Mouse (Mus musculus) ES-E14 (cell line): Measurements from ENCODE around the gene Unc5cl. TPM values are rescaled to one million over a fixed set of nuclear protein-coding genes. Genes with fewer than 3 reads are reported as not detected.

ENCODE experiments used
- DNase-seq: peaks from one replicate; pipeline ENCODE4 v3.0.0-alpha.2; 2013; ENCODE audit warnings: low read depth, low spot score
- H3K27ac ChIP-seq: 2 replicates; pipeline ENCODE4 v1.5.1; 2012; ENCODE audit warnings: low read depth, mild to moderate bottlenecking, low read length, moderate library complexity, mixed read lengths; ENCODE audit not compliant: poor library complexity, insufficient read depth, severe bottlenecking
- H3K36me3 ChIP-seq: 2 replicates; pipeline ENCODE4 v1.6.1; 2012; ENCODE audit warnings: mild to moderate bottlenecking, low read length, moderate library complexity, mixed read lengths; ENCODE audit not compliant: control insufficient read depth, poor library complexity, insufficient read depth, severe bottlenecking
- H3K4me1 ChIP-seq, 2 experiments: fragments of 150-350 bp in 1 of 2; sonication (generic) in 1 of 2; 2 replicates each; pipeline ENCODE4 v1.6.1; 2012; ENCODE audit warnings: low read length in 2 of 2, mild to moderate bottlenecking in 1 of 2, mixed read lengths in 1 of 2; ENCODE audit not compliant: control insufficient read depth in 2 of 2, insufficient read depth in 2 of 2, poor library complexity in 1 of 2
- H3K4me3 ChIP-seq, 2 experiments: fragments of 150-350 bp in 1 of 2; sonication (generic) in 1 of 2; 2 replicates each; pipeline ENCODE4 v1.5.1; 2012; ENCODE audit warnings: low read length in 2 of 2, low read depth in 1 of 2, mild to moderate bottlenecking in 1 of 2, mixed read lengths in 1 of 2; ENCODE audit not compliant: insufficient read depth in 1 of 2, poor library complexity in 1 of 2, severe bottlenecking in 1 of 2
- H3K9ac ChIP-seq: 2 replicates; pipeline ENCODE4 v1.6.1; 2012; ENCODE audit warnings: low read depth, mild to moderate bottlenecking, low read length, mixed read lengths; ENCODE audit not compliant: poor library complexity, insufficient read depth, severe bottlenecking
- H3K9me3 ChIP-seq: fragments of 150-350 bp; sonication (generic); 2 replicates; pipeline ENCODE4 v1.6.1; 2012; ENCODE audit warnings: low read depth, mild to moderate bottlenecking, low read length; ENCODE audit not compliant: control insufficient read depth, insufficient read depth
- CHD2 ChIP-seq: IDR thresholded peaks from 2 replicates; pipeline ENCODE4 v1.6.1; 2014; ENCODE audit warnings: mild to moderate bottlenecking, low read depth, low read length, inconsistent platforms
- HCFC1 ChIP-seq: IDR thresholded peaks from 2 replicates; pipeline ENCODE4 v1.6.1; 2012; ENCODE audit warnings: low read length, inconsistent platforms, borderline replicate concordance; ENCODE audit not compliant: insufficient read depth
- MAFK ChIP-seq: IDR thresholded peaks from 2 replicates; pipeline ENCODE4 v1.6.1; 2014; ENCODE audit warnings: mild to moderate bottlenecking, low read depth, low read length, inconsistent platforms; ENCODE audit not compliant: insufficient read depth
- ZC3H11A ChIP-seq: IDR thresholded peaks from 2 replicates; pipeline ENCODE4 v1.6.1; 2012; ENCODE audit warnings: low read depth, mild to moderate bottlenecking, inconsistent platforms, low read length, borderline replicate concordance
- ZNF384 ChIP-seq: IDR thresholded peaks from 2 replicates; pipeline ENCODE4 v1.6.1; 2012; ENCODE audit warnings: low read depth, low read length, inconsistent platforms
- in situ Hi-C, 2 experiments: fragments of 600-800 bp; cut with MboI; formaldehyde crosslinking; loops; one replicate each; pipeline ENCODE4 v1.15.1; 2025; ENCODE audit warnings: low sequenced_read_pairs in 2 of 2, inconsistent platforms in 1 of 2; ENCODE audit not compliant: unreplicated experiment in 2 of 2
- total RNA-seq: library from RNA; depleted of rRNA; stranded (reverse); fragments of 300-350 nt; gene quantifications from 2 replicates; pipeline ENCODE4 v1.2.3, GENCODE M21; 2012

Unc5cl gene
- total RNA-seq, 1 experiment = 1.2 TPM

GRCm38 (mm10) chr17:48437421-48437911 is 17.2 kb upstream of the Unc5cl start:
- no peak for DNase-seq
- H3K36me3 ChIP-seq = no peaks in the 10 kb centered on the region
- in situ Hi-C loops = no loop called here
- H3K9ac ChIP-seq = no peak overlapping the region
- H3K9me3 ChIP-seq = no peaks in the 10 kb centered on the region
- no peak overlapping the region for H3K27ac ChIP-seq
- peaks cover 9 to 28% of the 10 kb centered on the region in 2 experiments for H3K4me1 ChIP-seq
- no peak overlapping the region for H3K4me3 ChIP-seq
- TF ChIP-seq HCFC1 (no peak), MAFK (no peak), ZC3H11A (no peak), CHD2 (no peak), ZNF384 (no peak)

GRCm38 (mm10) chr17:48442745-48443457 is 11.8 kb upstream of the Unc5cl start:
- Histone ChIP-seq H3K4me1 (peaks cover 4 to 9% of the 10 kb centered on the region in 2 experiments; a peak in 3 of 4 replicates), H3K4me3 (no peak overlapping the region), H3K36me3 (no peaks in the 10 kb centered on the region), H3K27ac (no peak overlapping the region), H3K9me3 (no peaks in the 10 kb centered on the region), H3K9ac (no peak overlapping the region)
- TF ChIP-seq CHD2 = no peak
- TF ChIP-seq MAFK = no peak
- no peak for TF ChIP-seq HCFC1
- no peak for TF ChIP-seq ZNF384
- TF ChIP-seq ZC3H11A = no peak
- in situ Hi-C loops = no loop called here
- DNase-seq = no peak

- DNase-seq = no peak
- H3K36me3 ChIP-seq = no peaks in the 10 kb centered on the region
- peak overlapping the region; percentile 21; the same call in 1 of the 2 replicates for H3K9ac ChIP-seq
- no peaks in the 10 kb centered on the region for H3K9me3 ChIP-seq
- no peak for TF ChIP-seq MAFK
- no peak for TF ChIP-seq ZNF384
- no peak for TF ChIP-seq HCFC1
- TF ChIP-seq CHD2 = no peak
- no peak for TF ChIP-seq ZC3H11A
- H3K4me3 ChIP-seq = no peak overlapping the region
- in situ Hi-C loops = no loop called here
- H3K27ac ChIP-seq = no peak overlapping the region
- H3K4me1 ChIP-seq = peaks cover 4 to 11% of the 10 kb centered on the region in 2 experiments; a peak in 3 of 4 replicates
These were observed 11.1 kb upstream of the Unc5cl start for GRCm38 (mm10) chr17:48443542-48444145.

GRCm38 (mm10) chr17:48447675-48448074 is 7.0 kb upstream of the Unc5cl start:
- Histone ChIP-seq H3K27ac (no peak overlapping the region), H3K4me3 (no peak overlapping the region), H3K9ac (no peak overlapping the region), H3K4me1 (peaks cover 7 to 25% of the 10 kb centered on the region in 2 experiments), H3K9me3 (no peaks in the 10 kb centered on the region), H3K36me3 (no peaks in the 10 kb centered on the region)
- TF ChIP-seq HCFC1 (no peak), ZNF384 (no peak), MAFK (no peak), CHD2 (no peak), ZC3H11A (no peak)
- in situ Hi-C loops = no loop called here
- DNase-seq = no peak
